Mouse (Mus musculus): ENCODE results near the gene Fgfr2. TPM values are rescaled to one million over a fixed set of nuclear protein-coding genes. Genes with fewer than 3 reads are reported as not detected.
A peak's percentile ranks its signal among the peaks of the same experiment; 100 is the strongest.

Fgfr2 gene
- polyA plus RNA-seq, 1 experiment from 2014 or later = 110 TPM

GRCm38 (mm10) chr7:131244993-131245392, 1878.2 kb downstream of the Fgfr2 start:
- no peak overlapping the region for H3K9ac ChIP-seq (replicated peaks; ENCODE audit: low read depth)
- no peak overlapping the region for H3K4me3 ChIP-seq (ENCODE audit: low read depth, low read length)
- no peaks in the 10 kb centered on the region for H3K27me3 ChIP-seq (replicated peaks; ENCODE audit: insufficient read depth, low read length)
- H3K4me1 ChIP-seq (ENCODE audit: insufficient read depth, low read depth, low read length) = no peaks in the 10 kb centered on the region
- WGBS = 22% methylated on average over 1 of the region's 1 CpGs
- H3K27ac ChIP-seq (ENCODE audit: low read length) = no peak overlapping the region
- DNase-seq (ENCODE audit: low spot score) (peak; percentile 14), ATAC-seq (no peak)
- TF ChIP-seq EP300 (IDR thresholded peaks at IDR 0.05) (no peak), CTCF (IDR thresholded peaks at IDR 0.05) (no peak)
- H3K9me3 ChIP-seq (ENCODE audit: low read length) = no peaks in the 10 kb centered on the region
- no peaks in the 10 kb centered on the region for H3K36me3 ChIP-seq (ENCODE audit: insufficient read depth, low read length)
- no peak overlapping the region for H3K4me2 ChIP-seq (replicated peaks; ENCODE audit: low read depth, low read length)

- H3K27me3 ChIP-seq (replicated peaks; ENCODE audit: insufficient read depth, low read length) = no peaks in the 10 kb centered on the region
- H3K36me3 ChIP-seq (ENCODE audit: insufficient read depth, low read length) = no peaks in the 10 kb centered on the region
- DNase-seq (ENCODE audit: low spot score) (no peak), ATAC-seq (no peak)
- H3K27ac ChIP-seq (ENCODE audit: low read length) = no peak overlapping the region
- H3K9me3 ChIP-seq (ENCODE audit: low read length) = no peaks in the 10 kb centered on the region
- H3K4me2 ChIP-seq (replicated peaks; ENCODE audit: low read depth, low read length) = no peak overlapping the region
- H3K9ac ChIP-seq (replicated peaks; ENCODE audit: low read depth) = no peak overlapping the region
- no peak overlapping the region for H3K4me3 ChIP-seq (ENCODE audit: low read depth, low read length)
- no peaks in the 10 kb centered on the region for H3K4me1 ChIP-seq (ENCODE audit: insufficient read depth, low read depth, low read length)
- no peak for TF ChIP-seq CTCF (IDR thresholded peaks at IDR 0.05)
- TF ChIP-seq EP300 (IDR thresholded peaks at IDR 0.05) = no peak
These were observed 1887.1 kb downstream of the Fgfr2 start for GRCm38 (mm10) chr7:131236091-131236490.

GRCm38 (mm10) chr7:131223086-131223485, 1900.1 kb downstream of the Fgfr2 start:
- Histone ChIP-seq H3K27ac (ENCODE audit: low read length) (no peak overlapping the region), H3K9me3 (ENCODE audit: low read length) (no peaks in the 10 kb centered on the region), H3K27me3 (replicated peaks; ENCODE audit: insufficient read depth, low read length) (no peaks in the 10 kb centered on the region), H3K36me3 (ENCODE audit: insufficient read depth, low read length) (no peaks in the 10 kb centered on the region), H3K9ac (replicated peaks; ENCODE audit: low read depth) (no peak overlapping the region), H3K4me1 (ENCODE audit: insufficient read depth, low read depth, low read length) (no peaks in the 10 kb centered on the region), H3K4me3 (ENCODE audit: low read depth, low read length) (no peak overlapping the region), H3K4me2 (replicated peaks; ENCODE audit: low read depth, low read length) (no peak overlapping the region)
- ATAC-seq = no peak
- WGBS = 58% methylated on average over 5 of the region's 5 CpGs
- TF ChIP-seq EP300 (IDR thresholded peaks at IDR 0.05) (no peak), CTCF (IDR thresholded peaks at IDR 0.05) (no peak)
- DNase-seq (ENCODE audit: low spot score) = no peak

GRCm38 (mm10) chr7:131187996-131188395, 1935.2 kb downstream of the Fgfr2 start:
- ATAC-seq (no peak), DNase-seq (ENCODE audit: low spot score) (no peak)
- Histone ChIP-seq H3K27me3 (replicated peaks; ENCODE audit: insufficient read depth, low read length) (no peaks in the 10 kb centered on the region), H3K4me3 (ENCODE audit: low read depth, low read length) (no peak overlapping the region), H3K4me1 (ENCODE audit: insufficient read depth, low read depth, low read length) (no peaks in the 10 kb centered on the region), H3K4me2 (replicated peaks; ENCODE audit: low read depth, low read length) (no peak overlapping the region), H3K27ac (ENCODE audit: low read length) (no peak overlapping the region), H3K9me3 (ENCODE audit: low read length) (no peaks in the 10 kb centered on the region), H3K9ac (replicated peaks; ENCODE audit: low read depth) (no peak overlapping the region), H3K36me3 (ENCODE audit: insufficient read depth, low read length) (no peaks in the 10 kb centered on the region)
- TF ChIP-seq EP300 (IDR thresholded peaks at IDR 0.05) = no peak
- no peak for TF ChIP-seq CTCF (IDR thresholded peaks at IDR 0.05)
- 94% methylated on average over 14 of the region's 14 CpGs for WGBS

GRCm38 (mm10) chr7:131187047-131187446, 1936.1 kb downstream of the Fgfr2 start:
- no peak overlapping the region for H3K4me2 ChIP-seq (replicated peaks; ENCODE audit: low read depth, low read length)
- DNase-seq (ENCODE audit: low spot score) (peak; percentile 69), ATAC-seq (peak; percentile 93)
- TF ChIP-seq CTCF (IDR thresholded peaks at IDR 0.05) (no peak), EP300 (IDR thresholded peaks at IDR 0.05) (peak; percentile 87)
- H3K9ac ChIP-seq (replicated peaks; ENCODE audit: low read depth) = no peak overlapping the region
- whole genome bisulfite sequencing = 42% methylated on average over 8 of the region's 8 CpGs
- H3K9me3 ChIP-seq (ENCODE audit: low read length) = no peaks in the 10 kb centered on the region
- no peaks in the 10 kb centered on the region for H3K4me1 ChIP-seq (ENCODE audit: insufficient read depth, low read depth, low read length)
- H3K36me3 ChIP-seq (ENCODE audit: insufficient read depth, low read length) = no peaks in the 10 kb centered on the region
- H3K4me3 ChIP-seq (ENCODE audit: low read depth, low read length) = no peak overlapping the region
- H3K27me3 ChIP-seq (replicated peaks; ENCODE audit: insufficient read depth, low read length) = no peaks in the 10 kb centered on the region
- H3K27ac ChIP-seq (ENCODE audit: low read length) = no peak overlapping the region

GRCm38 (mm10) chr7:131184339-131184738, 1938.8 kb downstream of the Fgfr2 start:
- H3K4me2 ChIP-seq (replicated peaks; ENCODE audit: low read depth, low read length) = no peak overlapping the region
- no peaks in the 10 kb centered on the region for H3K36me3 ChIP-seq (ENCODE audit: insufficient read depth, low read length)
- H3K27ac ChIP-seq (ENCODE audit: low read length) = no peak overlapping the region
- TF ChIP-seq EP300 (IDR thresholded peaks at IDR 0.05) (no peak), CTCF (IDR thresholded peaks at IDR 0.05) (0 out of 2 replicates have a peak, but pooled peaks have one; percentile 13)
- WGBS = 56% methylated on average over 8 of the region's 8 CpGs
- no peak overlapping the region for H3K9ac ChIP-seq (replicated peaks; ENCODE audit: low read depth)
- H3K4me3 ChIP-seq (ENCODE audit: low read depth, low read length) = no peak overlapping the region
- H3K9me3 ChIP-seq (ENCODE audit: low read length) = no peaks in the 10 kb centered on the region
- no peaks in the 10 kb centered on the region for H3K4me1 ChIP-seq (ENCODE audit: insufficient read depth, low read depth, low read length)
- ATAC-seq (no peak), DNase-seq (ENCODE audit: low spot score) (no peak)
- H3K27me3 ChIP-seq (replicated peaks; ENCODE audit: insufficient read depth, low read length) = no peaks in the 10 kb centered on the region

GRCm38 (mm10) chr7:131182685-131183084, 1940.5 kb downstream of the Fgfr2 start:
- no peak for TF ChIP-seq EP300 (IDR thresholded peaks at IDR 0.05)
- TF ChIP-seq CTCF (IDR thresholded peaks at IDR 0.05) = peak; percentile 74
- H3K9ac ChIP-seq (replicated peaks; ENCODE audit: low read depth) = no peak overlapping the region
- no peak overlapping the region for H3K4me2 ChIP-seq (replicated peaks; ENCODE audit: low read depth, low read length)
- 36% methylated on average over 4 of the region's 4 CpGs for WGBS
- H3K9me3 ChIP-seq (ENCODE audit: low read length) = no peaks in the 10 kb centered on the region
- DNase-seq (ENCODE audit: low spot score) (peak; percentile 39), ATAC-seq (peak; percentile 33; the same call in 1 of the 2 replicates)
- H3K36me3 ChIP-seq (ENCODE audit: insufficient read depth, low read length) = no peaks in the 10 kb centered on the region
- no peak overlapping the region for H3K27ac ChIP-seq (ENCODE audit: low read length)
- no peak overlapping the region for H3K4me3 ChIP-seq (ENCODE audit: low read depth, low read length)
- no peaks in the 10 kb centered on the region for H3K4me1 ChIP-seq (ENCODE audit: insufficient read depth, low read depth, low read length)
- H3K27me3 ChIP-seq (replicated peaks; ENCODE audit: insufficient read depth, low read length) = no peaks in the 10 kb centered on the region
